Mouse (Mus musculus): ENCODE measurements at regions not wholly inside any gene's neighbourhood (a gene's known extent, or its start where the extent isn't known, plus 50 kb on each side); places are given as distances from the start of the nearest gene placed in this dataset.

- in situ Hi-C loops (cut with MboI; ENCODE audit: low sequenced_read_pairs): loop anchor here (25.0 kb wide), 1 partner anchor 1398 kb away; no protein-coding TSS in a partner anchor
Observed at GRCm38 (mm10) chr13:21889244-21889643, 55.6 kb upstream of the Zfp184 start.

Data from CH12F3 (cell line).